Mouse (Mus musculus): ENCODE results near the gene Shroom3.
A peak's percentile ranks its signal among the peaks of the same experiment; 100 is the strongest.
"Not testable (repeated sequence)": the region's sequence is repeated elsewhere in the genome, so short reads cannot be mapped to it uniquely, and the experiment has no call there.

The Shroom3 gene

GRCm38 (mm10) chr5:92897766-92898745 is 214.8 kb downstream of the Shroom3 start:
- peak; percentile 40 for DNase-seq

GRCm38 (mm10) chr5:92900470-92900869 is 217.2 kb downstream of the Shroom3 start:
- no peak for DNase-seq

- DNase-seq, result no peak
These were observed 218.6 kb downstream of the Shroom3 start for GRCm38 (mm10) chr5:92901870-92902269.

GRCm38 (mm10) chr5:92905146-92905545 is 221.9 kb downstream of the Shroom3 start:
- no peak for DNase-seq

DNA sequence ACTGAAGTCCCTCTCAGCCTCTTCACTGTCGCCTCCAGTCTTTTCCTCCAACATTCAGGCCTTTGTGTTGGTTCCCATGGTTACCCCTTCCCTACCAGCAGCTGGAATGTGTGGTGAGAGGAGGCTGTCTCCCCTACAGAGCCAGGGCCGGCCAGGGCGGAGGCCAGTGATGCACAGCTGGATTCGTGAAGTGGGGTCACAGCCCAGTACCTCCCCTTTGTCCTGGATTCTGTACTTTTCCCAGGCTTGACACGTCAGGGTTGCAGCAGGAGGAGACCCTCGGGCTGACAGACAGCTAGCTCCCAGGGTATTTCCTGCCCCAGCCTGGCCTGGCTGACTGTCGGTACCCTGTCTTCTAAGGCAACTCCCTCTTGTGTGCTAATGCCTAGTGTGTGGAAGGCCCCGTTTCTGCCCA is 222.4 kb downstream of the Shroom3 start:
- DNase-seq, result no peak

GRCm38 (mm10) chr5:92908227-92908626 is 225.0 kb downstream of the Shroom3 start:
- no peak for DNase-seq

GRCm38 (mm10) chr5:92910838-92911237 is 227.6 kb downstream of the Shroom3 start:
- no peak for DNase-seq

- no peak for DNase-seq
These were observed 232.2 kb downstream of the Shroom3 start for GRCm38 (mm10) chr5:92915421-92915820.

GRCm38 (mm10) chr5:92917755-92918154 is 234.5 kb downstream of the Shroom3 start:
- no peak for DNase-seq

DNA sequence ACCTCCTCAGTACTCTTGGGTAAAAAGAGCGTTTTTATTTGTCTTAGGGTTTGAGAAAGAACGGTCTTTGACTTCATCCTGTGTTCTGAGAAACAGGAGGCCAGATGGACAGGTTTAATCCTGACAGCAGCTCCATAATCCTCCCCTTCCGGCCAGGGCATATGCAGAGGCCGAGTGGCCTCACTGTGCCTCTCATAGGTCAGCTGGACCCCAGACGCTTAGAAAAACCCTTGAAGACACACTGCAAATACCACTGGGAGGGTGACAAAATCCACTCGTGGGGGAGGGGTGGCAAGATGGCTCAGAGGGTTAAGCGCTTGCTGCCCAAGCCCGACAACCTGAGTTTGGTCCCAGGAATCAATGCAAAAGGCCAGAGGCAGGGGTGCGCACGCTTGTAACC is 234.9 kb downstream of the Shroom3 start:
- no peak for DNase-seq

DNA sequence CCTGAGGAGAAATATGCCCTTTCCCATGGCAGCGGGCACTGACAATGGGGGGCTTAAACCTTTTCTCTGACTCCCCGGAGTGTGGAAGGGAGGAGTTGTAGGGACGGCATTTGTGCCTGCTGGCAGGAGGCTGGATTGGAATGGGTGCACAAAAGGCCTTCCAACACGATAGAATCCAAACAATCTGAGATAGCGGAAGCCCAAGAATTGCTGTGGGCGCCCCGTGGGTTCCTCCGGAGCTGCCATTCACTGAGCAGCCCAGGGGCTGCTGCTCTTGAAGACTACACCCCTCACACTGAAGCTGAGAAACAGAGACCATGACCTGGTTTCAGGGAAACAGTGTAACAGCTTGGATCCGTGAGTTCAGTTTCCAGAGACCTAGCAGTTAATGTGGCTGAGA is 235.6 kb downstream of the Shroom3 start:
- no peak for DNase-seq

DNA sequence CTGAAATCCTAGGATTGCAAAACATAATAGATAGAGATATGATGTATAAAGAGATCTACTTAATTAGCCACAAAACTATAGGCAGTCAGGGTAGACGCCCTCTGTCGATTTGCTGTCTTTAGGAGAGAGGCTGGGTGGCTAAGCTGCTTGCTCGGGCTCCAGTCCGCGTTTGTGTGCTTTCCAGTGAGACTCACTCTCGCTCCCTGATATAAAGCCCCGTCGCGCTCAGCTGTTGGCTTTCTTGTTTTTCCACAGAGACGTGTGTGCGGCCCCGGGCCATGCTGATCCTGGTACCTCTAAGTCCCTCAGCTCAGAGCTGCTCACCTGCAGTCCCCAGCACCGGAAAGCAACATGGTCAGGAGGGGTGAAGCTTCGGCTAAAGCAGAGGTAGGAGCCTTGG is 236.2 kb downstream of the Shroom3 start:
- no peak for DNase-seq

GRCm38 (mm10) chr5:92920984-92921383 is 237.7 kb downstream of the Shroom3 start:
- DNase-seq, result no peak

GRCm38 (mm10) chr5:92921728-92922127 is 238.5 kb downstream of the Shroom3 start:
- no peak for DNase-seq

DNA sequence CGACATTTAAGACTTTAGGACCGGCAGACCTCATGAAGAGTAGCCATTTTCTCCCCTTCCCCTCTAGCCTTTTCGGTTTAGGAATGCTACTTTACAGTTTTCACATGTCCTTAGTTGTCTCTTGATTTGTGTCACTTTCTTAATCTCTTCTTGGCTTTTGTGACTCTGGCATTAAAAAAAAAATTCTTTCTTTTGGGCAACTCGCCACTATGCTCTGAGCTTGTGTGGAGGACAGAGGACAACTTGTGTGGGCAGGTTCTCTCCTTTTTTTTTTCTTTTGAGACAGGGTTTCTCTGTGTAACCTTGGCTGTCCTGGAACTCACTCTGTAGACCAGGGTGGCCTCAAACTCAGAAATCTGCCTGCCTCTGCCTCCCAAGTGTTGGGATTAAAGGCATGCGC is 239.7 kb downstream of the Shroom3 start:
- not testable (repeated sequence) for DNase-seq

GRCm38 (mm10) chr5:92924851-92925477 is 241.7 kb downstream of the Shroom3 start:
- no peak for DNase-seq

GRCm38 (mm10) chr5:92927667-92928066 is 244.4 kb downstream of the Shroom3 start:
- DNase-seq, result no peak

DNA sequence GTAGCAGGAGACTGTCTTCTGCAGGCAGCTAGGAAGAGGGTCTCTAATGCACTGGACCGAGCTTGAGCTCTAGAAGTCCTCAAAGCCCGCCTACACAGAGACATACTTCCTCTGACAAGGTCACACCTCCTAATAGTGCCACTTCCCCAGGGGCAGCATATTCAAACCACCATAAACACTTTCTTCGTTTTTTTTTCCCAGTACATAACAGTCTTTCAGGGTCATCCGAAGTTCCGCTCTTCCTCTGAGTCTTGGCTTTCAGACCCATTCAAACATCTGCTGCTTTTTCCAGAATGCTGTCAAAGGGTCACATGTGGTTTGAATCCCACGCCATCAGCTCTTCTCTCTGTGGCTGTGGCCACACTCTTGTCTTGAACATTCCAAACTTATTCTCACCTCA is 247.3 kb downstream of the Shroom3 start:
- DNase-seq, result no peak

DNA sequence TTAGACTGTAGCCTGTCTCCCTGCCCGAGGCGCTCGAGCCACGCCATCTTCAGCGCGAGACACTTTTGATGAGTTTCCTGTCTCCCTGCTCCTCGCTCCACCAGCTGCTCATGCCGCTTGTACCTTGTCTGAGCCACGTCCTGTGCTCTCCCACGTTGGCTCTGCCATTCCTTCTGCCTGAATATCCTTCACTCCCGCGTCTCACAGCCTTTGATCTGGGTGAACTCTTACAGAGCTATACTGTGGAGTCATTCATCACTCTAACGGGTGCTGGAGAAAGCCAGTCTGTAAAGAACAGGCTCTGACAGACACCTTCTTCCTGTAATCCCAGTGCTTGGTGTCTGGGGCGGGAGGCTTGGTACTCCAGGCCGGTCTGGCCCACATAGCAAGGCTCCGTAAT is 248.1 kb downstream of the Shroom3 start:
- DNase-seq, result no peak

- no peak for DNase-seq
These were observed 249.8 kb downstream of the Shroom3 start for GRCm38 (mm10) chr5:92933010-92933409.

DNA sequence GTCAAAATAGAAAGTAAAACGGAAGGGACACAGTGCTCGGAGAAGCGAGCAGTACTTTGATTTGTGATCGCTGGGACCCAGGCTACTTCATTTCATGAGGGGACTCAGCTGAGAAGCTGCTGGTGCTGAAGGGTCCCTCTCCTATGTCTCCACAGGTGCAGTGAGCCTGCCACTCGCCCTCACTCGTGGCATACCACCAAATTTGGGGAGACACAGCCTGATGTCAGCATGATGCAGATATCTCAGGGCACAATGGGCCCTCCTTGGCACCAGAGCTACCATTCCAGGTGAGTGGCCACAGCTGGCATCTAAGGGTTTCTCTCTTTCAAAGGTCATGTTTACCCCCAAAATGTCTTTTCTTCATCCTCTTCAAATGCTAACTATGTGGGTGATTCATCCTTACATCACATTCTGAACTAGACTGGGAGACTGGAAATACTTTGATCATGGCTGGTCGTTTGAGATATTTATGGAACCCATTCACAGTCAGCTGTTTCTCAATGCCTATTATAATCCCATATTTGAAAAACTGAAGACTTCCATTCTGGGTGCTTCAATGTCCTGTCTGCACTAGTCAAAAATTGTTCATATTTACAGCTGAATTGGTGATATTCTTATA is 250.5 kb downstream of the Shroom3 start:
- DNase-seq, result no peak

GRCm38 (mm10) chr5:92934269-92934939 is 251.2 kb downstream of the Shroom3 start:
- DNase-seq, result no peak

DNA sequence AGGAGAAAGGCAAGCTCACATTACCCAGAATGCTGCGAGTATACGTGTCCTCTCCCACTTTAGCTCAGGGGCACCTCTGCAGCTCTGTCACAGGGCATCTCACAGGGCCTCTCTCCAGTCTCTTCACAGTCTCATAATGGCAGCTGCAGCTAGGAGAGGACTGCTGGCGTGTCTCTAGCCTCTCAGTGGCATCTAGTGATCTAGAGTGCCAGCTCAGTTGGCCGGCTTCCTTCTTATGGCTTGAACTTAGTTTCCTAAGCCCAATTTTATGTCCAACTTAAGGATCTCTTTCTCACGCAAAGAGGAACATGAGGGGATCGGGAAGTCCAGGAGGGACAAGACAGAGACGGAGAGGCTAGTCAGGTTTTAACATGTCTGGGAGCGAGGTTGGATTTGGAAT is 252.6 kb downstream of the Shroom3 start:
- no peak for DNase-seq

Data from cerebellum, adult 9-11 months (tissue).